Mouse (Mus musculus): ENCODE results near the gene Map2k4.
A peak's percentile ranks its signal among the peaks of the same experiment; 100 is the strongest.

The Map2k4 gene

DNA sequence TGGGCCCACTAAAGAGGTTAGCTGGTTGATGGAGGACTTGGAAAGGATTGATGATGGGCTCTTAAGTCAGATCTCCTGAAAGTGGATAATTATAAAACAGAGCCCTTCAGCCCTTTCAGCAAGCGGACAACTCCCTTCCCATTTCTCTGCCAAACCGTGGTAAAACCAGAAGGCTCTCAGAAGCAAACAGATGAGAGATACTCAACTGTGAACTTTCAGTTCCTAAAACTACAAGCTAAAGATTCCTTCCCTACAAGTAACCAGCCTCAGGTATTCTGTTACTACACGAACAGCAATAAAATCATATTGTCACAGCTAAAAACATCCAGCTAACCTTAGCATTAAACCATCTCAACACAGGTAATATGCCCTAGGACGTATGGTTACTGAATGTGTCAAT, 83.2 kb downstream of the Map2k4 start:
- DNase-seq = no peak

DNA sequence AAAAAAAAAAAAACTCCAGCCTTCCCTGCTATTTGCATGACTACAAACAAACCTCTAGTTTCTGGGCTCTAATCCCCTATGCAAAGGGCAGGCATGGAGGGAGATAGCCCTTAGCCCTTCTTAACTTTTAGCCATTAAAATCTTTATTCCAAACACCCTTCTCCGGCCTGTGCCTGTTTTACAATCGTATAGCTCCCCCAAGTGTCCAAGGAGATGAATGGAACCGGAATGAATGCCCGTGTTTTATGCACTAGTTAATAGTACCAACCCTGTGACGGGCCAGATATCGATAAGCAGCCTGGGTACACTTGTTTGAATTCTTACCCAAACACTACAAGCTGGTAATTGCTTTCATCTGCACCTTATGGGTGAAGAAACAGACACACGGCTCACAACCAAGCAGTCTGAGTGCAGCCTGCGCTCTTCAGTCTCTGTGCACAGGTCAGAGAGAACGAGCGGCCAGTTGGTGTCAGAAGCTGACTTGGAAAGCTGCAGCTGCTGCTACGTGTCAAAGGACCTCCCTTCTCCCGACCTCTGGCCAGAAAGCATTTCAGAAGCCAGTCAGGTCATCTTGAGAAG, 109.2 kb downstream of the Map2k4 start:
- peak; percentile 86 for DNase-seq

DNA sequence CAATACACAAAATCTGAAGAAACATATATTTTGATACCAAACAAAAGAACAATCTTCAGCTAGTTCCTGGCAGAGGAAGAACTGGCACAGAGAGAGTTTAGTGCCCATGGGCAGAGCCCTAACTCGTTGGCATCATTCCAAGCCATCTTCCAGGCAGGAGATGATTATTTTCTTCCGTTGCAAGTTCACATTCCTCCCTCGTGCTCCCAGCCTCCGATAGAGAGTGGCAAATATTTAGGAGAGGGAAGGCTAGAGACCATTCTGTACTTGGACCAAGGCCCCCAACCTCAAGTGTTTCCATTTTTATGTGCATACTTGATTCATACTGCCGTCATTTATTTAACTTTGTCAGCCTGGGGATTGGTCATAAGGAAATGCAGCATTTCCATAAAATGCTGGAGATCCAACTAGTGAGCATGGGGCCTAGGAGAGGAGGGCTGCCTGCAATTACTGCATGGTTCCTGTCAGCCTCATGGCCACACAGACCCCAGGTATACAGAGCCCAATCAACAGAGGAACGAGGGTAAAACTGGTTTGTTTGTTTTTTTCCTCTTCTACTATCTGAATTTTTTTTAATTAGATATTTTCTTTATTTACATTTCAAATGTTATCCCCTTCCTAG, 120.6 kb downstream of the Map2k4 start:
- peak; percentile 90 for DNase-seq

DNA sequence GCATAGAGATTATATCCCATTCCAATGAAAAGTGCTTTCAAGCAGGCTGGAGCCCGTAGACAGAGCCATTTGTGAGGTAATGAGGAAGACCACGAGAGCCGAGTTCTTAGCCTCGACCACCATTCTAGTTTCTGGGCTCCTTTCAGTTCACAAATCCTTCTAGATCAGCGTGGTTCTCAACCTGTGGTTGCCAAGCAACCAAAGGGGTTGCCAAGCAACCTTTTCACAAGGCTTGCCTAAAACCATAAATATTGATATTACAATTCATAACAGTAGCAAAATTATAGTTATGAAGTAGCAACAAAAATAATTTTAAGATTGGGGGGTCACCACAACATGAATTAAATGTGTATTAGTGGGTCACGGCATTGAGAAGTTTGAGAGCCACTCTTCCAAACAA, 123.2 kb downstream of the Map2k4 start:
- DNase-seq = peak; percentile 19

DNA sequence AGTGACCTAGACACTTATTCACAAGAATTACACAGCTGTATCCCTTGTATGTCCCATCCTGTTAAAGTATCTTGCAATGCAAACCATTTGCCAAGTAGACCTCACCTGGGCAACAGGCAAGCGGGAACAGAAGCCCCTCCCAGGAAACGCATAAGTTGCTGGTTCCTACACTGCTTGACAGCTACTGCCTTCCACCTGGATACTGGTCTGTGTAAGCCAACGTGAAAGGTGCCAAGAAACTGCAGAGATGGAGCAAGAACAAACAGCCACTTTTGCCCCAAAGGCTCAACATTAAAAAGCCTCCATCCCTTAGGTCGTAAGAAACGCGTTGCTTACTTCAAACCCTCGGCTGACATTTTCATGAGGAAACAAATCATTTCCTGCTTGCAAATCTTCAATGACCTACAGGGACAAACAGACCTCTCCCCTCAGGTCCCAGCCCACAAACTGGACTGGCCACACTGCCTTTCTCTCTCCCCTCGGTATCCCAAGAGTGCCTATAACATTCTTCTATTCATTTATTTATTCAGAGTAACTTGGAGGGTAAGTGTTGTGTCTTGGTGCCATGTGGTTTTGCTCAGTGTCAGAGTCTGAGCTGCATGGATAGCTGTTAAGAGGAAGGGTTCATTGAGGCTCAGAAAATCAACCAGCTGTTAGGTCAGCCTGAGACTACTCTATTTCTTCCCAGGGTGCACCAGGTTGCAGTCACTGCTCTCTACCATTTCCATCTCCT, 126.1 kb downstream of the Map2k4 start:
- DNase-seq = peak; percentile 40

DNA sequence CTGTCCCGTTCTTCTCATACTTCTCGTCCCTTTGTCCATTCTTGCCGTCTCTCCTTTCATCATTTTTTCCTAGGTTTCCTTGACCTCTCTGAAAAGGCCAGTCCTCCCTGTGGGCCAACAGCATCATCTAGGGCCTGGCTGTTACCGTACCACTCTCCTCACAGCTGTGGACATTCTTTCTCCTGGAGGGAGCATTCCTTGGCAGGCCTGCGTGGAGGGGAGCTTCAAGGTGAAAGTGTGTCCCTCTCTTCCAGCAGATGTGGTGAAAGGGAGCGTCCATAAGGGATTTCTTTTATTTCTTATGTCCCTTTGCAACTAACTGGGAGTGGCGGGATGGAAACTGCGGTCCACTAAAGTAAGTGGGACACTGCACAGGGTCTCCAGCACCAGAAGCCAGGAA, 134.2 kb downstream of the Map2k4 start:
- DNase-seq = peak; percentile 77

DNA sequence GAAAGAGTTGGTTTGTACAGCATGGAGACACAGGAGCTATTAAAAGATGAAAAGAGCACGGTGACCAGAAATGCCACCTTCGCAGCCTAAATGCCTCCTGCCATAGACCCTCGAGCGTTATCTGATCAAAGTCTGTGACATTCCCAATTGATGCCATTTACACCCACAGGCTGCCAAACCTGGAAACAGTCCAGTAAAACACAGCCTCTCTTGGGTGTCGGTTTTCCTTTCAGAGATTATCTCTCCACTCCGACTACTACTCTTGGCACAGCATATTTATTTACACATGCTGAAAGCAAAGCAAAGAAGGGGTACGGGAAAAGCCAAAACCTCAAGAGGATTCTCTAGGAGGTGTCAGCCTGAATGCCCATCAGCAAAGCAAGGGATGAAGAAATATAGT, 136.7 kb downstream of the Map2k4 start:
- DNase-seq = peak; percentile 67

DNA sequence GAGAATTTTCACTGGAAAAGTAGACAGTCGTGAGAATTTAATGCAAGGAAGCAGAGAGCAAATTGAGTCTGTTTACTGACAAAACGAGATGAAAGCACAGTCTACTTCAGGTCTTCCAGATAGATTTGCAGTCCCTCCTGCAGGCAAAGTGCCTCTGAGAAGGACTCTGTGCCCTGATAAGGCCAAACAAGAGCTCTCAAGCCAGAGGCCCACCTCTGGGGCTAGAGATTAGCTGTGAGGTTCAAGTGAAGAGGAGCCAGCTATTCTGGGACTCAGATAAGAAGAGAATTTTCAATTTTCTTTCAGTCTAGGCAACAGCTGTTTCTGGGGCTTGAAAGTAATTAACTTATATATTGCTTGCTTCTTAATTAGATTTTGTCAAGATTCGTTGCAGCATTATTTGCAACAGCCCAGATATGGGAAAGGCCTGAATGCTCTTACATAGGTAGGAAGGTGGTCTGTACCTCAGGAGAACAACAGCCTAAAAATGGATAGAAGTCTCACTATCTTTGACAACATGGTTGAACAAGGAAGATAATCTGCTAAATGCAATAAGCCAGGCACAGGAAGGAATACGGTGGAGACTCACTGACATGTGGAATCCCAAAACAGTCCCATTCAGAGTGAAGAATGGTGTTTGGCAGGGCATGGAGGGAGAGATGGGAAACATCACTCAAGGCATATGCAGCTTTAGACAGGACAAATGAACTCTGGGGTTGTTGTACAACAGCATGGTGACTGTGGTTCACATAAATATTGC, 138.0 kb downstream of the Map2k4 start:
- DNase-seq = peak; percentile 84

DNA sequence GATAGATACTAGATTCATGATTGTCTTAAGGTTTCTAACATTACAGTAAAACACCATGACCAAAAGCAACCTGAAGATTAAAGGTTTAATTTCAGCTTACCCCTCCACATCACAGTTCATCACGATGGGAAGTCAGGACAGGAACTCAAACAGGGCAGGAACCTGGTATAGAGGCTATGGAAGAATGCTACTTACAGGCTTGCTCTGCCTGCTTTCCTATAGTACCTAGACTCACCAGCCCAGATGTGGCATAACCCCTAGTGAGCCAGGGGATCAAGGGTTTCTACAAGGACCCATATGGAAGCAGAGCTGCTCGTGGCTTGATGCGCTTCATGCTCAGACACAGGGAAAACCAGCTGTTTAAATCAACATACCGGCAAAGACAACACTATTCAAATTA, 138.6 kb downstream of the Map2k4 start:
- peak; percentile 51 for DNase-seq

DNA sequence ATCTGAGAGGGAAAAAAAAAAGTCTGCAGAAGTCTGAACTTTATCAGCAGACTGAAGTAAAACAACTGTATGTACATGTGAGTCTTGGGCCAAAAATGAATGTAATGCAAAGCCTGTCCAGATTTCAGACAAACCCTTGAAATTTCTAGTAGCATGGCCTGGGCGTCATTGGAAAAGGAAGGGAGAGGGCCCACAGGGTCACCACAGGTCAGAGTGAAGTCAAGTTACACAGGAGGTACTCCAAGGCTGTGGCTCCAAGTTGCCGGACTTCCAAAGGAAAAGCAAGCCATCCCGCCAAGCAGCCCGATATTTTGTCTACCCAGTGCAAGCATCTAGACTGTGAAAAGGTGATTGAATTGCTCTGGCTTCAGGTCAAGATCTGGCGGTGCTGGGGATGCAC, 141.8 kb downstream of the Map2k4 start:
- DNase-seq = peak; percentile 64

DNA sequence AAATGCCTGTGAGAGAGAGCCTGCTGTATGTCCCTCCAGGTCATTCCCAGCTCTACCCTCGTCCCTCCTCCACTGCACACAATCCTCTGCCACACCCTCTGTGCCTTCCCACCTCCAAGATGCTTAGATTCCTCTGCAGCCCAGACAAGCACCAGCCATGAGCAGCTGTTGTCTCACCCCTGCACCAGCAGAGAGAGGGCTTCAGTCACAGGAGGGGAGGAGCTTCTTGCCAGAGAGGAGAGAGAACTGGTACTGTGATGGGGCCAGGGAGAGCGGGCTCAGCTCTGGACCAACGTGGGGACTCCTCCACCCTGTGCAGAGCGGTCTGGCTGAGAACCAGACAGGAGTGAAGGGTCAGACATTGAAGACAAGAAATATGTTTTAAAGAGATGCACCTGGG, 143.6 kb downstream of the Map2k4 start:
- peak; percentile 56 for DNase-seq

DNA sequence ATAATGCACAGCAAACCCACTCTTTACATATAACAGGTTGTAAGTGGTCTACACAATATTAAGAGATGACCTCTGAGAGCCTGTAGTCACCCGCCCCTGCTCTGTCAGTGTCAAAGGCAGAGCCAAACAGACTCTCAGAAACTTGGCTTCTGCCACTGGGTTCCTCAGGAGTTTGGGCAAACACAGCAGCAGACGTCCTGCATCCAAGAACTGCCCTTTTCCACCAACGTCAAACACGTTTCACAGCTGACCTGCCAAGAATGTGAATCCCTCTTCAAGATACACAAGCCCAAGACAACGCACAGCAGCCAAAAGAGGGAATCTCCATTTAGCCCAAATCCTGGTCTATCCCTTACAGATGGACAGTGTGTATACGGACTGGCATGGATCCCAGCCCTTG, 147.8 kb downstream of the Map2k4 start:
- DNase-seq = peak; percentile 95
